Mouse (Mus musculus) lung, adult 2 months (tissue): ENCODE measurements around the gene Pik3ca.

Experiments used
- CTCF ChIP-seq: fragments of 200-500 bp; IDR thresholded peaks from 2 replicates; pipeline ENCODE4 v1.5.1; 2011; ENCODE audit warnings: mild to moderate bottlenecking, low read length, control low read depth; ENCODE audit not compliant: insufficient read depth
- POLR2A ChIP-seq: fragments of 200-500 bp; IDR thresholded peaks from 2 replicates; pipeline ENCODE4 v1.6.1; 2011; ENCODE audit warnings: low read depth, mild to moderate bottlenecking, control low read depth, low read length, borderline replicate concordance; ENCODE audit errors: extremely low read depth

- no peak for TF ChIP-seq CTCF
- no peak for TF ChIP-seq POLR2A
These were observed 20.3 kb downstream of the Pik3ca start for GRCm38 (mm10) chr3:32417751-32418211.
